Mouse (Mus musculus) layer of hippocampus, adult 18-20 months (tissue): ENCODE results near the gene Fam129b. TPM values are rescaled to one million over a fixed set of nuclear protein-coding genes. Genes with fewer than 3 reads are reported as not detected.
"Not testable (repeated sequence)": the region's sequence is repeated elsewhere in the genome, so short reads cannot be mapped to it uniquely, and the experiment has no call there.

Experiments used
- DNase-seq, 2 experiments: peaks; one replicate each; pipeline ENCODE4 v3.0.0; 2022; ENCODE audit warnings: low spot score in 2 of 2
- long read RNA-seq: library from polyadenylated mRNA; stranded (forward); transcript quantifications from one replicate; pipeline ENCODE4 v2.0.0, GENCODE M21; 2021
- total RNA-seq, 2 experiments: library from RNA; stranded (reverse); gene quantifications; 2 replicates each; pipeline ENCODE4 v1.2.3; 2021

The Fam129b gene
- 10 to 100 TPM; 18.0 to 21.1 TPM for total RNA-seq
- long read RNA-seq, transcript Fam129b-201 (14 exons, 3,714 nt) = major isoform, 26 of 28 reads
- long read RNA-seq, partial matches to known transcripts = 1 of 28 reads
- long read RNA-seq, other reads (novel, unspliced or antisense) = 1 of 28 reads

- peak in 1 of 2 experiments; percentile 65 for DNase-seq
Measured at GRCm38 (mm10) chr2:32875675-32876489, at the start of gene Fam129b. Gene Fam129b (plus strand): TSS chr2:32876114.

GRCm38 (mm10) chr2:32828979-32829676 is 46.8 kb upstream of the Fam129b start:
- no peak for DNase-seq

- DNase-seq = no peak
Measured at GRCm38 (mm10) chr2:32834496-32834895, 41.4 kb upstream of the Fam129b start.

GRCm38 (mm10) chr2:32835588-32835987 is 40.3 kb upstream of the Fam129b start:
- DNase-seq = no peak

GRCm38 (mm10) chr2:32838147-32838884 is 37.6 kb upstream of the Fam129b start:
- no peak for DNase-seq

GRCm38 (mm10) chr2:32839261-32839660 is 36.7 kb upstream of the Fam129b start:
- DNase-seq = no peak

- no peak for DNase-seq
Measured at GRCm38 (mm10) chr2:32841099-32841498, 34.8 kb upstream of the Fam129b start.

GRCm38 (mm10) chr2:32842558-32842957 is 33.4 kb upstream of the Fam129b start:
- DNase-seq = no peak

- no peak for DNase-seq
Measured at GRCm38 (mm10) chr2:32845572-32846100, 30.3 kb upstream of the Fam129b start.

GRCm38 (mm10) chr2:32846101-32846804 is 29.7 kb upstream of the Fam129b start:
- DNase-seq = peak; percentile 69 to 71

GRCm38 (mm10) chr2:32846805-32847467 is 29.0 kb upstream of the Fam129b start, which contains the start of gene Stxbp1:
Gene Stxbp1 (minus strand): TSS chr2:32847245.
- DNase-seq = peak; percentile 85 to 93

- no peak for DNase-seq
Measured at GRCm38 (mm10) chr2:32847468-32847821, 28.5 kb upstream of the Fam129b start.

- peak; percentile 63 to 67 for DNase-seq
Measured at GRCm38 (mm10) chr2:32852156-32852555, 23.8 kb upstream of the Fam129b start.

- DNase-seq = not testable (repeated sequence)
Measured at GRCm38 (mm10) chr2:32853716-32854115, 22.2 kb upstream of the Fam129b start.

- DNase-seq = peak; percentile 72 to 93
Measured at GRCm38 (mm10) chr2:32854206-32854605, 21.7 kb upstream of the Fam129b start.

GRCm38 (mm10) chr2:32855046-32855785 is 20.7 kb upstream of the Fam129b start:
- no peak for DNase-seq

GRCm38 (mm10) chr2:32855790-32856465 is 20.0 kb upstream of the Fam129b start:
- no peak for DNase-seq

- DNase-seq = peak; percentile 60 to 81
Measured at GRCm38 (mm10) chr2:32857584-32857983, 18.3 kb upstream of the Fam129b start.
